Mouse (Mus musculus): Measurements from ENCODE around the gene Slc26a6. TPM values are rescaled to one million over a fixed set of nuclear protein-coding genes. Genes with fewer than 3 reads are reported as not detected.

Slc26a6 gene
- total RNA-seq, 2 experiments from 2014 or later, result 11.7 to 14.0 TPM

- DNase-seq (ENCODE audit: low spot score in 2 of 2), result no peak
Measured at GRCm38 (mm10) chr9:108845390-108845789, 7.7 kb upstream of the Slc26a6 start.

- DNase-seq (ENCODE audit: low spot score in 2 of 2), result no peak
Measured at GRCm38 (mm10) chr9:108847374-108847773, 5.7 kb upstream of the Slc26a6 start.

- DNase-seq (ENCODE audit: low spot score in 2 of 2), result no peak
Measured at GRCm38 (mm10) chr9:108848419-108848818, 4.7 kb upstream of the Slc26a6 start.

GRCm38 (mm10) chr9:108853635-108854240 lies 655 bp downstream of the Slc26a6 start:
- DNase-seq (ENCODE audit: low spot score in 2 of 2), result peak; percentile 87 to 92

GRCm38 (mm10) chr9:108854241-108854696 lies 1.2 kb downstream of the Slc26a6 start:
- DNase-seq (ENCODE audit: low spot score in 2 of 2), result peak; percentile 78 to 82

GRCm38 (mm10) chr9:108855335-108855734 lies 2.3 kb downstream of the Slc26a6 start:
- no peak for DNase-seq (ENCODE audit: low spot score in 2 of 2)

- no peak for DNase-seq (ENCODE audit: low spot score in 2 of 2)
Measured at GRCm38 (mm10) chr9:108858792-108859527, 5.9 kb downstream of the Slc26a6 start.

- DNase-seq (ENCODE audit: low spot score in 2 of 2), result no peak
Measured at GRCm38 (mm10) chr9:108912308-108912707, 59.2 kb downstream of the Slc26a6 start.

GRCm38 (mm10) chr9:108913161-108913560 lies 60.1 kb downstream of the Slc26a6 start:
- DNase-seq (ENCODE audit: low spot score in 2 of 2), result no peak

- DNase-seq (ENCODE audit: low spot score in 2 of 2), result no peak
Measured at GRCm38 (mm10) chr9:108913621-108914020, 60.5 kb downstream of the Slc26a6 start.

GRCm38 (mm10) chr9:108914491-108914890 lies 61.4 kb downstream of the Slc26a6 start, which contains the start of gene Tmem89:
Gene Tmem89 (plus strand): TSS chr9:108914619.
- DNase-seq (ENCODE audit: low spot score in 2 of 2), result peak in 1 of 2 experiments; percentile 34

GRCm38 (mm10) chr9:108925897-108926296 lies 72.8 kb downstream of the Slc26a6 start:
- no peak for DNase-seq (ENCODE audit: low spot score in 2 of 2)

- DNase-seq (ENCODE audit: low spot score in 2 of 2), result no peak
Measured at GRCm38 (mm10) chr9:108928424-108928823, 75.3 kb downstream of the Slc26a6 start.

- DNase-seq (ENCODE audit: low spot score in 2 of 2), result no peak
Measured at GRCm38 (mm10) chr9:108935991-108936390, 82.9 kb downstream of the Slc26a6 start.

- peak; percentile 95 to 96 for DNase-seq (ENCODE audit: low spot score in 2 of 2)
Measured at GRCm38 (mm10) chr9:108936418-108937364, 83.6 kb downstream of the Slc26a6 start, which contains the start of gene Uqcrc1. Gene Uqcrc1 (plus strand): TSS chr9:108936633.

GRCm38 (mm10) chr9:108945111-108945510 lies 92.0 kb downstream of the Slc26a6 start:
- peak in 1 of 2 experiments; percentile 22 for DNase-seq (ENCODE audit: low spot score in 2 of 2)

GRCm38 (mm10) chr9:108945608-108946007 lies 92.5 kb downstream of the Slc26a6 start:
- DNase-seq (ENCODE audit: low spot score in 2 of 2), result no peak

GRCm38 (mm10) chr9:108949231-108949966 lies 96.3 kb downstream of the Slc26a6 start:
- DNase-seq (ENCODE audit: low spot score in 2 of 2), result no peak

GRCm38 (mm10) chr9:108949967-108950728 lies 97.1 kb downstream of the Slc26a6 start:
- no peak for DNase-seq (ENCODE audit: low spot score in 2 of 2)
